Mouse (Mus musculus): ENCODE measurements around the gene Mettl21c.

DNA sequence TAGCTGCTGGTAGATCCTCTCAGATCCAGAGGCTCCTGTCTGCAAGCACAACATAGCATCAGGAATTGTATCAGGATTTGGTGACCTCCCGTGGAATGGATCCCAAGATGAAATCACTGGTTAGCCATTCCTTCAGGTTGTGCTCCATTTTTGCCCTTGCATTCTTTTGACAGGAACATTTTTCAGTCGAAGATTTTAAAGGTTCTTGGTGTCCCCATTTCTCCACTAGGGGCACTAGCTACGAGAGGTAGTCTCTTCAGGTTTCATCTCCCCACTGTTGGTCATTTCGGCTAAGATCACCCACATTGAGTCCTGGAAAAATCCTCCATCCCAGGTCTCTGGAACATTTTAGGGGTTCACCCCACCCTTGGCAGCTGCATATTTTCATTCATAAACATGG, 53.1 kb downstream of the Mettl21c start:
- no peak for TF ChIP-seq GATA1 (IDR thresholded peaks at IDR 0.05; ENCODE audit: borderline replicate concordance, low read length)
- no peak for TF ChIP-seq FLI1 (IDR thresholded peaks at IDR 0.05; ENCODE audit: low read length)

Measured in megakaryocyte, embryonic 14.5 days (primary cell).